Mouse (Mus musculus) kidney, postnatal 10 days (tissue): ENCODE measurements around the gene Sppl3.
"Not testable (repeated sequence)": the region's sequence is repeated elsewhere in the genome, so short reads cannot be mapped to it uniquely, and the experiment has no call there.

Experiments
- DNase-seq: peaks from one replicate; pipeline ENCODE4 v3.0.0; 2021; ENCODE audit warnings: mixed read lengths

Gene Sppl3

GRCm38 (mm10) chr5:115081636-115082035 lies 70.7 kb downstream of the Sppl3 start:
- no peak for DNase-seq

DNA sequence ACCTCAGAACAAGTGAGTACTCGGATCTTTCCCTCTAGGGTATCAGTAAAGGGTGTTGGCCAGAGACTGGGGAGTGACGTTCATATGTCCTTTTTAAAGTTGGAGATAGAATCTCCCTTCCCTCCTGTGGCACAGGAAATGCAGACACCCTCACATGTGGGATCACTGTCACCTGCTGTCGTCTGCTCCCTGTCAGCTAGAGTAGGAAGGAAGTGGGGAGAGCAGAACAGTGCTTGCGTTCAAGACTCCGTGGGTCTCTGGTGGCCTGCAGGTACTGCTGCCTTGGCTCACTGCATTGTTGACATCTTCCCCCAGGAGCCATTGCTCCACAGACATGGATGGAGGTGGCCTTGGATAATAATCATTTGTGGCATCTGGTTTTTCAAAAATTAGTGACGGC lies 72.6 kb downstream of the Sppl3 start:
- DNase-seq = no peak

GRCm38 (mm10) chr5:115085675-115086074 lies 74.7 kb downstream of the Sppl3 start:
- no peak for DNase-seq

- no peak for DNase-seq
Observed at GRCm38 (mm10) chr5:115089592-115090268, 78.8 kb downstream of the Sppl3 start.

DNA sequence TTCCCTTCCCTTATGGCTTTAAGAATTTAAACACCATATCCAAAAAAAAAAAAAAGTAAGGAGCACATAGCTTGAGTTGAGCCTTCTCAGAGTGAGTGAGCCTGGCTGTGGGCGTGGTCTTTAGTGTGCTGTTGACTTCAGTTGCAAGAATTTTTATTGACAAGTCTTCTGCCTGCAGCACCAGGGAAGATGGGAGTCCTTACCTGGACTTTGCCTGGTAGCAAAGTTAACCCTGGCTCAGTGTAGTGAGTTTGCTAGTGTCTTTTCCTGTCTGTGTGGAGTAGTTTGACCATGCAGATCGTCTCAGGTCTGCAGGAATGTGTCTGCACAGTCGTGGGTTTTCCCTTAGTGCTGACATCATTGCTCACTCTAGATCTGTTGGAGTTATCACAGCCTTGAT lies 80.1 kb downstream of the Sppl3 start:
- DNase-seq = no peak

DNA sequence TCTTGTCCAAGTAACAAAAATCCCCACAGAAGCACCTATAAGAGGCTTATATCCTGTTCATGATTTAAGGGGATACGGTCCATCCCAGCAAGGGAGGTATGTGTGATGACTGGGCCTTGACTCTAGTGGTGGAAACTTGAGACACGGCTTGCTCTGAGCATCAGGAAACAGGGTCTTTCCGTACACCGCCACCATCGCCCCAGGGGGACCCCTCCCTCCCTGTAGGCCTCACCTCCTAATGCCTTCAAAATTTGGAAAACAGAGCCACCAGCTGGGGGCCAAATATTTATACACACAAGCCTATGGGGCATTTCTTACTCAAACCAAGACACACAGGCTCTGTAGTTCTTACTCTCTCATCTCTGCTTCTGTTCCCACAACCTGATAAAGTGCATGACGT lies 80.8 kb downstream of the Sppl3 start:
- DNase-seq = no peak

DNA sequence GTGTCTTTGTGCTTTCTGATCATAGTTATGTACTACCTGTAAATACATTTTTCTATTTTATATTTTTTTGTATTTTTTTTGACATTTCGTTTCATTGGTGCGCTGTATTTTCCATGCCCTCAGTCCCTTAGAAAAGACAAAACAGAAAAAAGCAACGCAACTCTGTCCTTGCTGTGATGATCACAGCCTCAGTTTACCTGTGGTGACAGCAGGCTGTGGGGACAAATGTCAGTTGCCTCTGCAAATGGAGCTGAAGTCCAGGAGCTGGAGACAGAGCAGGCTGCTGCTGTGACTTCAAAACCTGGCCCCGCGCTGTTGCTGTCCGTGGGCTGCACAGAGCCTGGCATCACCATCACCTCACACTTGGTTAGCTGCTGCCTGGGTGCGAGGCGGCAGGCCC lies 87.3 kb downstream of the Sppl3 start, which contains the start of gene Gm10401:
Gene Gm10401 (minus strand): TSS at position 101 of the 400 bp plus-strand sequence.
- DNase-seq = no peak

DNA sequence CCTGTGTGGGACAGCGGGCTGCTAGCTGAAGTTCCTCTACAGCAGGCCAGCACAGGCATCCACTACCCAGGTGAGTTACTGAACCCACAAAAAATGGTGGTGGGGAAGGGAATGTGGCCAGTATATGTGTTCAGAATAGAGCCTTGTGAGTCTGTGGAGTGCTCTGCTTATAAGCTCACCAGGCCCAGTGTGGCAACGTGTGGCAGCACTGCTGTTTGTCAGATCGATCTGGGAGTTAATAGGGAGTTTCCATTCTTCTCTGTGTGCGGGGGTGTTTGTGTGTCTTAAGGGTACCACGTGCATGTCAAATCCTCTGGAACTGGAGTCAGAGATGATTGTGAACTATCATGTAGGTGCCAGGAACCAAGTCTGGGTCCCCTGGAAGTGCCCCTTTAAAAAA lies 88.6 kb downstream of the Sppl3 start:
- DNase-seq = no peak

- DNase-seq = no peak
Observed at GRCm38 (mm10) chr5:115099991-115100390, 89.1 kb downstream of the Sppl3 start.

GRCm38 (mm10) chr5:115100473-115100872 lies 89.5 kb downstream of the Sppl3 start:
- DNase-seq = no peak

- no peak for DNase-seq
Observed at GRCm38 (mm10) chr5:115102231-115102630, 91.3 kb downstream of the Sppl3 start.

GRCm38 (mm10) chr5:115103253-115103652 lies 92.3 kb downstream of the Sppl3 start:
- not testable (repeated sequence) for DNase-seq

DNA sequence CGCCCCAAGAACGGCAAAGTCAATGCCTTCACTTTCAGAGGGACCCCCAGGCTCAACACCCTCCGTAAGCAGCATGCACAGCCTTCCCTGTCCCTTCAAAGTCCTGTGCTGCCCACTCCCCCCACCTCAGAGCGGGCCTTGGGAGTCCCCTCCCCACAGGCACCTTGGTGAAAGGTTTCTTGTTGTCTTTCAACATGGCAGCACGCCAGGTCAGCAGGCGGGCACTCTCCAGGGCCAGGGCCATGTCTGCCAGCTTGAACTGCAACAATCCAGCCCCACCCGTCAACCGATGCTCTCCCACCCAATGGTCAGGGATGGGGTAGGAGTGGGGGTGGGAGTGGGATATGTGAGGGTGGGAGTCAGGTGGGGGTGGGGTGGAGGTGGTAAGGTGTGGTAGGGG lies 100.2 kb downstream of the Sppl3 start:
- peak; percentile 2 for DNase-seq

DNA sequence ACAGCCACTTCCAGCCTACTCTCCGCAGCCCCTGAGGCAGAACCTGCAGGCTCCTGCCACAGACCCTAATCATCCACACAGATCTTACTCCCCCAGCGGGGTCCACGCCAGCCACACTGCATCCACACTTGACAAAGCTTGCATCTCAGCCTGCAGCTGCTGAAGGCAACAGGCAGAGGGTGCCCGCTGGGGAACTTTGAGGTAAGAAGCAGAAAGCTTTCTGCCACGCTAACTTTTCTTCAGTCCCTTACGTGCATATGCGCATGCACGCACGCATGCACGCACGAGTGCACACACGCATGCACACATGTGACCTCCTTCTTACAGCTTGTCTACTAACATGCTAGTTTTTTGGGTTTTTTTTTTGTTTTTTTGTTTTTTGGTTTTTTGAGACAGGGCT lies 102.3 kb downstream of the Sppl3 start:
- DNase-seq = peak; percentile 7

DNA sequence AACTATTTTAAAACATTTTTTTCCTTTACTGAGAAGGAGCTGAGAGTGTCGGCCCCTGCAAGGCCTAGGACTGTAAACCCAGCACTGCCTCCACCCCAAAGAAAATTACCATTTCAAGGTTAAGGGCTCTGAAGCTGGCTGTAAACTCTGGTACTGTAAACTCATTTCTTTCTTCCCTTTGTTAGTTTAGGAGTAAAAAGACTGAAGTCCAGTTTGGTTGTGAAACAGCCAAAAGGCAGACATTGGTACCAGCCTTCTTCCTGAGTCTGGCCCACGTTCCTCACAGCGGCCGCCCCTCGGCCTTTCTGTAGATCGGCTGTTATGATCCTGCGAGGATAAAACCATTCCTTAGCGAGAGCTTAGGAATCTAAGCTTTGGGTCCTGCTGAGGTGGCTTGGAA lies 103.6 kb downstream of the Sppl3 start:
- DNase-seq = no peak

- DNase-seq = no peak
Observed at GRCm38 (mm10) chr5:115116426-115116825, 105.5 kb downstream of the Sppl3 start.

DNA sequence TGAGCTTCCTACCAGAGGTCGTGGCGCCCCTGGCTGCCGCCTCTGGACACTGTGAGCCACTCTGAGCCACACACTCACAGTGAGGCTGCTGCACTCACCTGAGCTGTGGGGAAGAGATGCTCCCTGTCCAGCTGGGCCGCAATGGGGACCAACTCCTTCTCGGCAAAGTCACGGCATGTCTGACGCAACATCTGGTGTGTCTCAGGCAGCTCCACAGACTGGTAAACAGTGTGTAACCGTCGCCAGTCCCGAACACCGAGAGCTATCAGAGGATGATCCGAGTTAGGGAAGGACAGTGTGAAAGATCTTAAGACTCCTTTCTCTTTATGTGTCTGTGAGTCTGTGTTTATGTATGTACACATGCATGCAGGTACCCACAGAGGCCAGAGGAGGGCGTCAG lies 106.5 kb downstream of the Sppl3 start:
- DNase-seq = no peak

DNA sequence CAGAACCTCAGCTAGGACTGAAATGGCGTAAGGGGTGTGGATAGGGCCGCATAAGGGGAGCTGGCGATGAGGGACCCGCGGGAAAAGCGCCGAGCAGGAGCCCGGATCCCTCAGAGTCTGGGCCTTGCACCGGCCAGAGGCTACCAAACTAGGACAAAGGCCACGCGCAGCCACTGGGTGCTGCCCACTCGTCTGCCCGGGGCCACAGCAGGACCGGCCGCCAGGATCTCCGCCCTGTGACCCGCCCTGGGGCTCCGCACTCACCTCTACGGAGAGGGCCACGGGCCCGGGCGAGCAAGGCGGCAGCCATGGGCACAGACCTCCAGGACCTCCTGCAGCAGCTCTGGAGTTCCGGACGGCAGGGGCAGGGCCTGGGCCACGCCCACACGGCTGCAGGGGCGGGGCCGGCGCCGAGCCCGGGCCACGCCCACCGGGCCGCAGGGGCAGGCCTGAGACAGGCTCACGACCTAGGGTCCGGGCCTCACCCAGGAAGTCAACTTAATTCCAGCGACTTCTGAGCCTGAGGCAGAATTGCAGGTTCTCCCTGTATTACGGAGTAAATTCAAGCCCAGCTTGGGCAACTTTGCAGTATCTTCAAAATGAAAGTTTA lies 108.1 kb downstream of the Sppl3 start, which contains the start of gene Acads:
Gene Acads (minus strand): TSS at position 386 of the 610 bp plus-strand sequence.
- DNase-seq = peak; percentile 91

DNA sequence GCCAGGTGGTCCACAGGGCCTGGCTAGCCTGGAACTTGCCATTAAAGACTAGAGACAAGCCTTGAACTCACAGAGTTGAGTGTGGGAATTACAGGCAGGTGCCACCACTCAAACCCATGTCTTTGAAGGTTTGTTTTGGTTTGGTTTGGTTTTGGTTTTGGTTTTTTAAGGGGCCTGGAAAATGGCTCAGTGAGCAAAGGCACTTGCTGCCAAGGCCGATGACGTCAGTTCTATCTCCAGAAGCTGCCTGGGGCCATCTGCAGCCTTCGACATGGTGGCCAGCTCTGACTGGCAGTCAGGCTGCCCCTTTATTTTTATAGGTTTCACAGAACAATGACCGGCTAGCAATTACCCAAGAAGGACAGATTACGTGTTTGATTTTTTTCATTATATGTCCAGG lies 110.0 kb downstream of the Sppl3 start:
- DNase-seq = no peak

- DNase-seq = no peak
Observed at GRCm38 (mm10) chr5:115124690-115125089, 113.8 kb downstream of the Sppl3 start.

DNA sequence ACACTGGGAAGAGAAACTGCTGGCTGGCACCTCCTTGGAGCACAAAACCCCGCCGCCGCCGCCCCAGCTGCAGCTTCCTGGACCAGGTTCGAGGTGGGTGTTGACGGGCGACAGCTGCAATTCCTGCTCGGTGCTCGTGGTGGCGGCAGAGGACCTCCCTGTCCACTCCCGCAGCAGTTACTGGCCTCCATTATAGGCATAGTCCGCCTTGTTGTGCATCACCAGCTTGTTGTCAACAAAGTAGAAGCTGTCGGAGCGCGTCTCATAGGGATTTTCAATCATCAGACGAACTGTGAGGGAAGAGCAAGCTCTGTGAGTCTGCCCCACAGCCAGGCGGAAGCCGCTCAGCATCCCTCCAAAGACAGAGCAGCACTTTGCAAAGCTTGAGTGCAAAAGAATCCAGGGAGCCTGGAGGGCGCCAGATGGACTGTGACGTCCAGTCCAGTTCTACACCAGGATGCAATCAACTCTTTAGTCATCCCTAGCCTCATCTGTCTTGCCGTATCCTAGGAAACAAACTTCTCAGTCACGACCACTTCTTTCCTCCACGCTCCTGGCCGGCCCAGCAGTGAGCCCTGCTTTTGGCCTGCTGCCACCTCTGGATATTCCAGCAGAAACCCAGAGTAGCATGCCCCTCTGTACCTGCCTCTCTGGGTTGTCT lies 114.4 kb downstream of the Sppl3 start:
- peak; percentile 92 for DNase-seq

GRCm38 (mm10) chr5:115126578-115127312 lies 115.8 kb downstream of the Sppl3 start:
- DNase-seq = no peak

DNA sequence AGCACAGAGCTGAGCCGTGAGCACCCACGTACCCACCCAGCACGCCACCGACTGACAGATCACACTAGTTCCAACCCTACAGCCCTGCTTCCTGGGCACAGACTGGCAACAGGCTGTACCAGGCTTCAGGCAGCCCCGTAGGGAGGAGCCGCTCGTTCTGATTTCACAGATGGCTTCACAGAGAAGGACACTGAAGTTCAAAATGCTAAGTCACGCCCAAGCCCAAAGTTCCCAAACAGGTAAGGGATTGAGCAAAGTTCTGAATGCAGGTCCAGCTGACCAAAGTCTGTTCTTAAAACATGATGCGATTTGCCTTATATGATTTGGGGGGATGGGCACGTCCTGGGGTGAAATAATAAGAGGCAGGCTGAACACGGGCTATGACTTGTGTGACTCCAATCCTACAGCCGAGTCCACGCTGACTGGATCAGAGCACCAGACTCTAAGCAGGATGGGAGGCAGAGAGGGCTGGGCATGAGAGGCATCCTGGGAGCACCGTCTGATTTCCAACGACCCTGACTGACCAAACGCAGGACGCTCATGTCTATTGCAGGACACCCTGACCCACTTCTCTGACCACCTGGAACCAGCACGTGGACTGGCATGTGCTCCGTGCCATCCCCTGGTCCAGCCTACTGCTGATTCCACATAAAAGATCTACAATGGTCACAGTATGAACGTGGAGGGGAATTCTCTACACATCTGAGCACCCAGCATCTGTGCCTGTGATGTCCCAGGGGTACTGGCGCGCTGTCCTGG lies 116.7 kb downstream of the Sppl3 start:
- peak; percentile 21 for DNase-seq
